Mouse (Mus musculus) left cerebral cortex, adult 11 months (tissue): ENCODE measurements around the gene Trim30a.
"Not testable (repeated sequence)": the region's sequence is repeated elsewhere in the genome, so short reads cannot be mapped to it uniquely, and the experiment has no call there.

Experiments
- DNase-seq: peaks from one replicate; pipeline ENCODE4 v3.0.0; 2022; ENCODE audit warnings: low spot score

Trim30a gene

DNA sequence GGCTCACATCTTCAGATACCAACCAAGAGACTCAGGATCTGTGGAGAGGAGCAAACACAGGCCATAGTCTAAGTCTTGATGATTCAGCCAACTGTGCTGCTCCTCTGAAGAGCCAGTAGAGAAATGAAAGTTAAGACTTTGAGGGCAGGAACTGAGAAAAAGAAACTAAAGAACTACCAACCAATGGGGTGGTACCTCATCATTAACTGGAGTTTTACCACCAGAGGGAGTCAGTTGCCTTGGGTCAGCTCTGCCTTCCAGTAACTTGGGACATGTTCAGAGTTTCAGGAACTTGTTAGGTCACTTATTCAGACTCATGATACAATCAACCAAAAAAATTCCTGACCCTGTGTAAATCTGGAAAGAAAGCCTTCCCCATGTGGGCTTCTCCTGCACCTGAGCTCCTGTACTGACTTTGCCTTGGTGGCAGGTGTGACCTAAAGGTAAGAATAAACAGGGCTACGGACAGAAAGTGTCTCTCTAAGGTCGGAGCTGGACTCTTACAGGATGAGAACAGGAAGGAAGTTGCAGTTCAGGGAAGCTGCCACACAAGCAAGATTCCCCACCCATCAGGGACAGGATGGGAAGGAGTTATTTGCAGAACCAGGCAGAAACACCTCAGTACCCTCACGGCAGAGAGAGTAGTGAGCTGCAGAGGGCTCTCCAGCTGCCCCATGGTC, at the start of gene Trim30a:
TSS of gene Trim30a (minus strand) at position 129 of the 680 bp plus-strand sequence.
- peak; percentile 3 for DNase-seq

- not testable (repeated sequence) for DNase-seq
Observed at GRCm38 (mm10) chr7:104507421-104508065, 42.5 kb upstream of the Trim30a start, which contains the start of gene Trim30d. Trim30d (minus strand) TSS chr7:104507849.

DNA sequence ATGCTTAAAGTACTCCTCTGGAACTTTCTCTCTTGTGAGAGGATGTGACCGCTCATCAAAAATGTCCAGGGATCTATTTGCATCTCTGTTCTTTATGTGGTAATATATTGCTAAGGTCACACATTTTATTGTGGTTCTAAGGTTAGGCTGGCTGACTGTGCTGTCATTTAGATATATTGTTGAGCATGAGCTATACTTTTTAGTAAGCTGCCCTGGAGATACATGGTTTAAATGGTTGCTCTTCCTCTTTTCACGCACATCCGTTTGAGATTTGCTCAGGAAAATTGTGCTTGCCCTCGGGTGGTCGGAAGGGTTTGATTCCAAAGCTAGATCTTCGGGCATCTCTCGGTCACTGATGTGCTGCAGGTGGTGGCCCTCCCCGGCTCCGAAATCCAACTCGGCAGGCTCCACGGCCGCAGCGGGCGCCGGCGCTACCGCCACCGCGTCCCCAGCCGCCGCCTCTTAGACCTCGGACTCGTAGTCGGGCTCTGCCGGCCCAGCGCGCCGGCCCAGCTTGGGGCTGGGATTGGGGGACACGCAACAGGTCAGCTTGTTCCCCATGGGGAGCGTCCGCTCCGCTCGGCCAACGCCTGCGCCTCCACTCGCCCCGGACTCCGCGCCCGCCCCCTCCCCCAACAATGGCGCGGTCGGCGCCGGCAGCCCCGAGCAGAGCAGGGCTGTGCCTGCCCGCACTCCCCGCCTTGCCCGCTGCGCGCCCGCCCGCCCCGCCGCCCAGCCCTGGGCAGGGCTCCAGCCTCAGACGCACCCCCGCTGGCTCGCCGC, 36.8 kb upstream of the Trim30a start:
- no peak for DNase-seq

GRCm38 (mm10) chr7:104501186-104501585, 36.2 kb upstream of the Trim30a start:
- not testable (repeated sequence) for DNase-seq

- not testable (repeated sequence) for DNase-seq
Observed at GRCm38 (mm10) chr7:104499464-104499863, 34.5 kb upstream of the Trim30a start.

- no peak for DNase-seq
Observed at GRCm38 (mm10) chr7:104445961-104446645, 18.9 kb downstream of the Trim30a start.

DNA sequence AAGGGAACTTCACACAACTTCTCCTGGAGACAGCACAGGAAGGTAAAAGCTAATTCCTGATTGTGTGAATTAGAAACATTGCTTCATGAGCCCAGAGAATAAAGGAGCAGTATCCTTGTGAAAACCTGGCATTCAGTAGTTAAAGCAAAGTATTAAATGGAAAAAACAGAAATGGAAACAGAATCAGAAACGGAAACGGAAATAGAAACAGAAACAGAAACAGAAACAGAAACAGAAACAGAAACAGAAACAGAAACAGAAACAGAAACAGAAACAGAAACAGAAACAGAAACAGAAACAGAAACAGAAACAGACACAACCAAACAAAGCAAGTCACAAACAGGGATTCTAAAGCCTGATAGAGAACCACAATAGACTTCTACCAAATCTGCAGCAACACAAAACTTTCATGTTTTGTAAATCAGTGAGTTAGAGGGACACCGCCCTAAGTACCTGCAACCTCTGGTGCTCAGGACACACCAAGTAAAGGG, 60.5 kb downstream of the Trim30a start:
- no peak for DNase-seq

- DNase-seq: no peak
Observed at GRCm38 (mm10) chr7:104401140-104401539, 63.9 kb downstream of the Trim30a start.

- DNase-seq: no peak
Observed at GRCm38 (mm10) chr7:104400698-104401097, 64.3 kb downstream of the Trim30a start, which contains the start of gene Trim30c. Trim30c (minus strand) TSS chr7:104400837.

DNA sequence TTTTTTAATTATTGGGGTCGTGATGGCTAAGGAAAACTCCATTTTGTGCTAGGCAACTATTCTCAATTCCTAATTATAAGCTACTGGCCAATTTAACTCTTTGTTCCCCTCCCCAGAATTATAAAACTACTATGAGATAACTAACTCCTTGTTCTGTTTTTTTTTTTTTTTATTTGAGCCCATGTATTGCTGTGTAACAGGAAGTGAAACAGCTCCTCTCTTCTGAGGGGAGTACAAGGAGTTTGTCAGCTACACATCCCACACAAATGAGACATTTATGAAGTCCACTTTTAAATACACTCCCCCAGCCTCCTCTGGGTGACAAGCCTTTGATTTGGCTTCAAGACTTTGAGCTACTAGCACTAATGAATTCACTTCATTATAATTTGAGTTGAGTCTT, 66.5 kb downstream of the Trim30a start:
- no peak for DNase-seq

GRCm38 (mm10) chr7:104369736-104370414, 95.1 kb downstream of the Trim30a start, which contains the start of gene Trim30b:
Trim30b (minus strand) TSS chr7:104369884.
- DNase-seq: no peak

DNA sequence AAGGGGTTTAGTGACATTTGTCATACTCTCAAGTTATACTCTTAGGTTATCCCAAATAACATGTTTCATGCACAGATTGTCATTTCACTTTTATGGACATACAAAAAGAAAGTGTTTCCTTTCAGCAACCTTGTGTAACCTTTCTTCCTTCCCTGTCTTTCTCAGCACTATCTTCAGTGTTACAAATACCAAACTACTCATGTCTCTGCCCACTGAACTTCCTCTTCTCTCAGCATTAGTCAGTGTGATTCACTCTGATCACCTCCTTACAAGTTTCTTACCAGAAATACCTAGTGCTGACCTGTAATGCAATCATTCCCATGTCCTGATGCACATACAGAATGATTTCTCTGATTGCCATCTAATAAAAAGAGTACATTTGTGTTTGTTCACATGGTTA, 98.7 kb downstream of the Trim30a start:
- DNase-seq: no peak
